Mouse (Mus musculus) midbrain, embryonic 11.5 days (tissue): ENCODE results near the gene Fam47e. TPM values are rescaled to one million over a fixed set of nuclear protein-coding genes. Genes with fewer than 3 reads are reported as not detected.

ENCODE experiments used
- ATAC-seq: fragments of 200-750 bp; cut with Nextera tagmentation; 2 replicates; pipeline ENCODE4 v1.8.0; 2017; ENCODE audit warnings: moderate TSS enrichment, moderate library complexity; ENCODE audit not compliant: low FRiP score
- DNase-seq: peaks from one replicate; pipeline ENCODE4 v3.0.0; 2015; ENCODE audit warnings: low spot score; ENCODE audit errors: missing footprints
- H3K27ac ChIP-seq: fragments of 300-500 bp; sonication (generic); 2 replicates; pipeline ENCODE4 v1.5.1; 2014; ENCODE audit warnings: low read depth, low read length
- H3K27me3 ChIP-seq: fragments of 300-500 bp; sonication (generic); 2 replicates; pipeline ENCODE4 v1.6.1; 2014; ENCODE audit warnings: mild to moderate bottlenecking, low read length, moderate library complexity, mixed read lengths; ENCODE audit not compliant: control insufficient read depth, insufficient read depth
- H3K36me3 ChIP-seq: fragments of 300-500 bp; sonication (generic); 2 replicates; pipeline ENCODE4 v1.6.1; 2014; ENCODE audit warnings: mild to moderate bottlenecking, low read length, moderate library complexity, mixed read lengths; ENCODE audit not compliant: control insufficient read depth, insufficient read depth
- H3K4me1 ChIP-seq: fragments of 300-500 bp; sonication (generic); 2 replicates; pipeline ENCODE4 v1.6.1; 2014; ENCODE audit warnings: low read length; ENCODE audit not compliant: control insufficient read depth, insufficient read depth
- H3K4me2 ChIP-seq: fragments of 300-500 bp; sonication (generic); 2 replicates; pipeline ENCODE4 v1.6.1; 2014; ENCODE audit warnings: mild to moderate bottlenecking, moderate library complexity
- H3K4me3 ChIP-seq: fragments of 300-500 bp; sonication (generic); 2 replicates; pipeline ENCODE4 v1.5.1; 2014; ENCODE audit warnings: low read depth, low read length
- H3K9ac ChIP-seq: fragments of 300-500 bp; sonication (generic); 2 replicates; pipeline ENCODE4 v1.6.1; 2014; ENCODE audit warnings: low read length
- H3K9me3 ChIP-seq: fragments of 300-500 bp; sonication (generic); 2 replicates; pipeline ENCODE4 v1.6.1; 2016; ENCODE audit warnings: low read length; ENCODE audit not compliant: control insufficient read depth
- WGBS: fragments of 180-500 bp; shearing (Covaris S2); extraction: QIAGEN DNeasy Blood & Tissue Kit; methylation state at CpG from one replicate; pipeline ENCODE4 v1.1.7; 2014; 5-methylcytosine and 5-hydroxymethylcytosine counted together
- polyA plus RNA-seq: library from polyadenylated mRNA; unstranded; fragments of >200 nt; fragmentation: Nextera tagmentation; extraction: Ambion mirVana; gene quantifications from 2 replicates; pipeline ENCODE4 v1.2.1, GENCODE M21; 2014

The Fam47e gene
- polyA plus RNA-seq, 1 experiment from 2014 or later = not detected

DNA sequence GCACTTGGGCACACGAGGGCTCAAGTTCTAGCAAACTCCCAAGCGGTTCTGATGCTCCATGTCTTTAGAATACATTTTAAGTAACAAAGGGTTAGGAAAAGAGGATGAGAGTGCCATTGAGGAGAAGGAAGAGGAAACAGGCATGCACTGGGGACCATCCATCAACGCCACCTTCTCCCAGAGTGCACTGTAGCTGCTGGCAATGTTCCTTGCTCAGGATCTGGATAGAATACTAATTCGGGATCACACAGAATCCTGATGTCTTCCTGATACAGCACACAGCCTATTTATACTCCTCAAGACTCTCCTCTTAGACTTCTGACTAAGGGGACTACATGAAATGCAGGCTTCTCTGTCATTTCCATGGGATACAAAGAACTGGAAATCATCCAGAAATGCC lies 15.2 kb upstream of the Fam47e start:
- Histone ChIP-seq H3K4me1 (no peaks in the 10 kb centered on the region), H3K27me3 (no peaks in the 10 kb centered on the region)
- 86% methylated on average over 4 of the region's 4 CpGs for WGBS

GRCm38 (mm10) chr5:92552611-92553010 lies 2.3 kb upstream of the Fam47e start:
- ATAC-seq (no peak), DNase-seq (no peak)
- WGBS = 97% methylated on average over 2 of the region's 2 CpGs
- Histone ChIP-seq H3K27me3 (no peaks in the 10 kb centered on the region), H3K4me1 (no peaks in the 10 kb centered on the region), H3K4me2 (no peak overlapping the region), H3K27ac (no peak overlapping the region), H3K9me3 (peaks cover 3% of the 10 kb centered on the region; the same call in 1 of the 2 replicates), H3K4me3 (no peak overlapping the region), H3K9ac (no peak overlapping the region), H3K36me3 (no peaks in the 10 kb centered on the region)

More for the DNA sequence above, 15.2 kb upstream of the Fam47e start:
- Histone ChIP-seq H3K4me2 (no peak overlapping the region), H3K4me3 (no peak overlapping the region), H3K27ac (no peak overlapping the region), H3K9ac (no peak overlapping the region), H3K9me3 (no peaks in the 10 kb centered on the region), H3K36me3 (no peaks in the 10 kb centered on the region)
- no peak for ATAC-seq
- no peak for DNase-seq

DNA sequence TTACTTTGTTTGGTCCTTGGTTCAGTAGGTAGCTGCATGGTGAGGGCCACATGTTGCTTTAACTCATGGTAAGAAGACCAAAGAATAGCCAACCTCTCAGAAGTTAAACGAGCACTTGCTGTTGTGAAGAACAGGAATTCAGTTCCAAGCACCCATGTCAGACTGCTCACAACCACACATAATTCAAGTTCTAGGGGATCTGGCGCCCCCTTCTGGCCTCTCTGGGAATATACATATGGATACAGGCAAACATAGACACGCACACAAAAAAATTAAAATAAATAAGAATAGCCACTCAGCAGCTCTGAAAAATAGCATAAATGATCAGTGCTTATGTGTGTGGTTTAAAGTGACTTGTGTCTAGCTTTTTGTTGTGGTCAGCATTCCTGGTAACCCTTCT lies 930 bp upstream of the Fam47e start:
- H3K27me3 ChIP-seq = no peaks in the 10 kb centered on the region
- H3K9me3 ChIP-seq = peaks cover 3% of the 10 kb centered on the region; the same call in 1 of the 2 replicates
- no peak overlapping the region for H3K9ac ChIP-seq
- DNase-seq (no peak), ATAC-seq (no peak)
- no peak overlapping the region for H3K4me2 ChIP-seq
- 73% methylated on average over 3 of the region's 3 CpGs for WGBS
- H3K4me1 ChIP-seq = no peaks in the 10 kb centered on the region
- H3K27ac ChIP-seq = no peak overlapping the region
- no peaks in the 10 kb centered on the region for H3K36me3 ChIP-seq
- no peak overlapping the region for H3K4me3 ChIP-seq

GRCm38 (mm10) chr5:92554443-92554842 lies 426 bp upstream of the Fam47e start:
- no peak for DNase-seq
- Histone ChIP-seq H3K36me3 (no peaks in the 10 kb centered on the region), H3K9ac (no peak overlapping the region), H3K9me3 (peaks cover 3% of the 10 kb centered on the region; the same call in 1 of the 2 replicates), H3K4me3 (no peak overlapping the region), H3K27ac (no peak overlapping the region), H3K27me3 (no peaks in the 10 kb centered on the region), H3K4me2 (no peak overlapping the region), H3K4me1 (no peaks in the 10 kb centered on the region)
- no peak for ATAC-seq
- 84% methylated on average over 4 of the region's 4 CpGs for whole genome bisulfite sequencing

- H3K9me3 ChIP-seq = peaks cover 3% of the 10 kb centered on the region; the same call in 1 of the 2 replicates
- WGBS = 97% methylated on average over 1 of the region's 1 CpGs
- H3K27ac ChIP-seq = no peak overlapping the region
- DNase-seq = no peak
- H3K36me3 ChIP-seq = no peaks in the 10 kb centered on the region
- H3K27me3 ChIP-seq = no peaks in the 10 kb centered on the region
- no peak overlapping the region for H3K4me3 ChIP-seq
- no peak overlapping the region for H3K9ac ChIP-seq
- ATAC-seq = no peak
- H3K4me1 ChIP-seq = no peaks in the 10 kb centered on the region
- no peak overlapping the region for H3K4me2 ChIP-seq
Observed at GRCm38 (mm10) chr5:92555905-92556304, 1.0 kb downstream of the Fam47e start.

GRCm38 (mm10) chr5:92557508-92557907 lies 2.6 kb downstream of the Fam47e start:
- H3K9ac ChIP-seq = no peak overlapping the region
- WGBS = 98% methylated on average over 1 of the region's 1 CpGs

GRCm38 (mm10) chr5:92560201-92560600 lies 5.3 kb downstream of the Fam47e start:
- no peak for ATAC-seq
- H3K9me3 ChIP-seq = no peaks in the 10 kb centered on the region
- H3K27me3 ChIP-seq = no peaks in the 10 kb centered on the region
- no peak overlapping the region for H3K4me2 ChIP-seq
- DNase-seq = no peak
- no peaks in the 10 kb centered on the region for H3K4me1 ChIP-seq
- no peaks in the 10 kb centered on the region for H3K36me3 ChIP-seq
- no peak overlapping the region for H3K4me3 ChIP-seq
- 85% methylated on average over 2 of the region's 2 CpGs for WGBS
- H3K27ac ChIP-seq = no peak overlapping the region
- H3K9ac ChIP-seq = no peak overlapping the region

More at GRCm38 (mm10) chr5:92557508-92557907, 2.6 kb downstream of the Fam47e start:
- Histone ChIP-seq H3K27ac (no peak overlapping the region), H3K27me3 (no peaks in the 10 kb centered on the region), H3K4me2 (no peak overlapping the region), H3K36me3 (no peaks in the 10 kb centered on the region), H3K4me1 (no peaks in the 10 kb centered on the region), H3K4me3 (no peak overlapping the region), H3K9me3 (peaks cover 3% of the 10 kb centered on the region; the same call in 1 of the 2 replicates)
- DNase-seq (no peak), ATAC-seq (no peak)

GRCm38 (mm10) chr5:92562002-92562401 lies 7.1 kb downstream of the Fam47e start:
- ATAC-seq (no peak), DNase-seq (no peak)
- 76% methylated on average over 13 of the region's 13 CpGs for WGBS

DNA sequence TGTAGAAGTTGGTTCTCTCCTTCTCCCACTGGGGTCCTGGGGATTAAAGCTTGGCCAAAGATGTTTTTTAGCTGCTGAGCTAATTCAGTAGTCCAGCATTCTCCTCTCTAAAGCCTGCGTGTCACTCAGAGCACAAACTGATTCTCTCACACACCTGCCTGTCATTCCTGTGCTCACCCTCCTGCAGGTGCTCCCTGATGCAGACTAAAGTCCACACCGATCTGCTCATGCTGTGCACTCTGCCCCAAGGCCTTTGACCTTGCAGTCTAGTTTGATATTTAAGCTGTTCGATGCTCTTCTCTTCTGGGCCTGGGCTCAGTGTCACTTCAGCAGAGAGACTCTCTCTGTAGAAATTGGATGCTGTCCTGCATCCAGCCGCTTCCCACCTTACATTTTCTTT lies 16.4 kb downstream of the Fam47e start:
- ATAC-seq (no peak), DNase-seq (peak; percentile 73)
- Histone ChIP-seq H3K9me3 (no peaks in the 10 kb centered on the region), H3K4me1 (no peaks in the 10 kb centered on the region), H3K27ac (no peak overlapping the region), H3K36me3 (no peaks in the 10 kb centered on the region), H3K4me2 (no peak overlapping the region), H3K27me3 (no peaks in the 10 kb centered on the region), H3K4me3 (no peak overlapping the region), H3K9ac (no peak overlapping the region)
- WGBS = 92% methylated on average over 4 of the region's 4 CpGs

More at GRCm38 (mm10) chr5:92562002-92562401, 7.1 kb downstream of the Fam47e start:
- Histone ChIP-seq H3K4me1 (no peaks in the 10 kb centered on the region), H3K36me3 (no peaks in the 10 kb centered on the region), H3K4me2 (no peak overlapping the region), H3K4me3 (no peak overlapping the region), H3K9me3 (no peaks in the 10 kb centered on the region), H3K27me3 (no peaks in the 10 kb centered on the region), H3K27ac (no peak overlapping the region), H3K9ac (no peak overlapping the region)
